Mouse (Mus musculus): ENCODE measurements at regions not wholly inside any gene's neighbourhood (a gene's known extent, or its start where the extent isn't known, plus 50 kb on each side); places are given as distances from the start of the nearest gene placed in this dataset.

- DNase-seq, result no peak
Measured at GRCm38 (mm10) chr1:183504103-183504841, 86.3 kb downstream of the Hhipl2 start.

GRCm38 (mm10) chr1:183507893-183508292 lies 89.9 kb downstream of the Hhipl2 start:
- no peak for DNase-seq

- DNase-seq, result no peak
Measured at GRCm38 (mm10) chr1:183510759-183511158, 92.7 kb downstream of the Hhipl2 start.

GRCm38 (mm10) chr1:183513876-183514275 lies 95.9 kb downstream of the Hhipl2 start:
- DNase-seq, result no peak

- no peak for DNase-seq
Measured at GRCm38 (mm10) chr1:183514281-183514983, 96.4 kb downstream of the Hhipl2 start.

- DNase-seq, result no peak
Measured at GRCm38 (mm10) chr1:183514984-183515287, 96.9 kb downstream of the Hhipl2 start.

GRCm38 (mm10) chr1:183516167-183516566 lies 98.2 kb downstream of the Hhipl2 start:
- DNase-seq, result no peak

GRCm38 (mm10) chr1:183517236-183517635 lies 99.2 kb downstream of the Hhipl2 start:
- DNase-seq, result no peak

GRCm38 (mm10) chr1:183521569-183521968 lies 103.6 kb downstream of the Hhipl2 start:
- no peak for DNase-seq

GRCm38 (mm10) chr1:183533386-183533785 lies 115.4 kb downstream of the Hhipl2 start:
- no peak for DNase-seq

- DNase-seq, result no peak
Measured at GRCm38 (mm10) chr1:183548752-183549387, 130.9 kb downstream of the Hhipl2 start.

- DNase-seq, result no peak
Measured at GRCm38 (mm10) chr1:183552617-183553016, 134.6 kb downstream of the Hhipl2 start.

- DNase-seq, result no peak
Measured at GRCm38 (mm10) chr1:183553219-183553618, 135.2 kb downstream of the Hhipl2 start.

- DNase-seq, result no peak
Measured at GRCm38 (mm10) chr1:183562853-183563252, 144.8 kb downstream of the Hhipl2 start.

GRCm38 (mm10) chr1:183573621-183574585 lies 155.9 kb downstream of the Hhipl2 start:
- DNase-seq, result no peak

- no peak for DNase-seq
Measured at GRCm38 (mm10) chr1:183584861-183585260, 166.8 kb downstream of the Hhipl2 start.

GRCm38 (mm10) chr1:183586406-183586805 lies 168.4 kb downstream of the Hhipl2 start:
- no peak for DNase-seq

- no peak for DNase-seq
Measured at GRCm38 (mm10) chr1:183595306-183595705, 177.3 kb downstream of the Hhipl2 start.

GRCm38 (mm10) chr1:183600466-183600865 lies 182.5 kb downstream of the Hhipl2 start:
- no peak for DNase-seq

- DNase-seq, result no peak
Measured at GRCm38 (mm10) chr1:183611966-183612694, 194.1 kb downstream of the Hhipl2 start.

GRCm38 (mm10) chr1:183619451-183620059 lies 201.5 kb downstream of the Hhipl2 start:
- DNase-seq, result no peak

- no peak for DNase-seq
Measured at GRCm38 (mm10) chr1:183622341-183622740, 204.3 kb downstream of the Hhipl2 start.
